In the genomic region with DNA sequence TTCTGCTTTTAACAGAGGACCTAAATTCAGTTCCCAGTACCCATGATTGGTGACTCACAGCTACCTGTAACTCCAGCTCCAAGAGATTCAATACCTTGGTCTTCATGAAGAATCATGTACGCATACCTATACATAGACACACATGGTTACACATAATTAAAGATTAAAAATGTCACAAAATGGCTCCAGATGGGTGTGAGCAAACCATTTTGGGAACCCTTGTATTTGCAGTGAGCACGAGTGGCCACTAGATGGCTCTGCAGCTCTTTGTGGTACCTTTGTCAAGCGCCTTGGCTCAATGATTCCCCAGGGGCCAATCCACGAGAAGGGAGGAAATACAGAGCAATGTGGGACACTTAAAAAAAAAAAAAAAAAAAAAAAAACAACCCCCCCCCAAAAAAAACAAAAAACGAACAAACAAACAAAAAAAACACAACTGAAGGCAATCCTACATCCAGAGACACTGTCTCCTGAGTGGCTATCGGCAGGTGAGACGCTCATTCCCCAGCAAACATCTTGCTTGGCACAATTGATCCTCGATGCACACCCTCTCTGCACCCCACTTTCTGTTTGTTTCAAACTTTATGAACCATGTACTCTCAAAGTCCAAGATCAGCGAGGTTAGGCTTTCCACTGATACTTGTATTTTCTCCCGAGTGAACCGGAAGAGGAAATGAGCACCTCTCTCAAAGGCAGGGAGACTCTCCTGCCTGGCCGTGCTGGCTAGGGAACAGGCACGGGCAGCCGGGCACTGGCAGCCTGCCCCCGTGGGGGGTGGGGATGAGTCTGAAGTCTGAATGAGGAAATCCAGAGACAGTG, we compare ENCODE assay signal across 8 mouse cellular contexts. TPM values are rescaled to one million over a fixed set of nuclear protein-coding genes. Genes with fewer than 3 reads are reported as not detected.
DNase-seq lines count a peak whose midpoint lies in the region; ATAC-seq lines count a peak whose summit lies in the region.

No protein-coding gene starts in this region.

- no peaks in the 10 kb centered on the region for H3K36me3 ChIP-seq in hindbrain, embryonic 14.5 days (replicated peaks; ENCODE audit: control insufficient read depth, insufficient read depth)

- H3K4me3 ChIP-seq in hindbrain, embryonic 14.5 days (replicated peaks; ENCODE audit: low read length): peak overlapping the region; percentile 29

- no peaks in the 10 kb centered on the region for H3K27me3 ChIP-seq in hindbrain, embryonic 14.5 days (ENCODE audit: control insufficient read depth, insufficient read depth, low read length)

- H3K4me2 ChIP-seq in hindbrain, embryonic 14.5 days (replicated peaks): peak overlapping the region; percentile 56

- H3K27ac ChIP-seq in hindbrain, embryonic 14.5 days: no peak overlapping the region

- peaks cover 4% of the 10 kb centered on the region for H3K4me1 ChIP-seq in hindbrain, embryonic 14.5 days (replicated peaks; ENCODE audit: control insufficient read depth, insufficient read depth, low read length)

- H3K9ac ChIP-seq in hindbrain, embryonic 14.5 days: peak overlapping the region; percentile 62

- H3K9me3 ChIP-seq in hindbrain, embryonic 14.5 days (ENCODE audit: control insufficient read depth, low read length): no peaks in the 10 kb centered on the region

- ATAC-seq in hindbrain, embryonic 14.5 days (ENCODE audit: low FRiP score): peak; percentile 83

- 20% methylated on average over 15 of the region's 15 CpGs for WGBS in hindbrain, embryonic 14.5 days

- DNase-seq in T-cell, adult 2 months (ENCODE audit: low spot score): peak; percentile 82
- peak; percentile 87 to 91 for DNase-seq in cerebellum, postnatal 25 days
- peak; percentile 76 to 79 for DNase-seq in frontal cortex, postnatal 25 days (ENCODE audit: low spot score in 2 of 2)
- peak; percentile 95 for DNase-seq in hindbrain, embryonic 14.5 days (ENCODE audit: low spot score)
- peak; percentile 64 to 87 for DNase-seq in layer of hippocampus, postnatal 25 days (ENCODE audit: extremely low spot score in 1 of 2, low spot score in 1 of 2)
- peak; percentile 90 for DNase-seq in lung, postnatal 14 days
- peak; percentile 77 for DNase-seq in ovary, postnatal 36 days (ENCODE audit: low spot score)
- DNase-seq in thymus, postnatal 14 days: peak; percentile 88

RNA-seq across cellular contexts. Expression of a gene that starts 35.1 kb away (rescaled TPM):
- 133 and 167 TPM in 2 replicates for polyA plus RNA-seq in hindbrain, embryonic 14.5 days (2014; fragmentation: Nextera tagmentation; extraction: Ambion mirVana)
- total RNA-seq in layer of hippocampus, postnatal 25 days (2021): 10 to 100 TPM; 67.6 to 97.3 TPM

RNA-seq across cellular contexts. Expression of a gene that starts 40.8 kb away (rescaled TPM):
- polyA plus RNA-seq in hindbrain, embryonic 14.5 days (2014; fragmentation: Nextera tagmentation; extraction: Ambion mirVana): 7.5 and 7.6 TPM in 2 replicates
- 10 to 100 TPM; 18.6 to 23.2 TPM for total RNA-seq in layer of hippocampus, postnatal 25 days (2021)

RNA-seq across cellular contexts. Expression of a gene that starts 56.6 kb away (rescaled TPM):
- polyA plus RNA-seq in hindbrain, embryonic 14.5 days (2014; fragmentation: Nextera tagmentation; extraction: Ambion mirVana): 11.4 and 15.4 TPM in 2 replicates
- 10 to 100 TPM; 11.0 to 17.2 TPM for total RNA-seq in layer of hippocampus, postnatal 25 days (2021)
